Mouse (Mus musculus) heart, postnatal 0 days (tissue): ENCODE results near the gene Elf2.

Experiments used
- CTCF ChIP-seq: IDR thresholded peaks from 2 replicates; pipeline ENCODE4 v1.5.1; 2016; ENCODE audit warnings: antibody characterized with exemption, control low read depth, low read depth
- EP300 ChIP-seq: IDR thresholded peaks from 2 replicates; pipeline ENCODE4 v1.6.1; 2016; ENCODE audit warnings: antibody characterized with exemption, low read depth

DNA sequence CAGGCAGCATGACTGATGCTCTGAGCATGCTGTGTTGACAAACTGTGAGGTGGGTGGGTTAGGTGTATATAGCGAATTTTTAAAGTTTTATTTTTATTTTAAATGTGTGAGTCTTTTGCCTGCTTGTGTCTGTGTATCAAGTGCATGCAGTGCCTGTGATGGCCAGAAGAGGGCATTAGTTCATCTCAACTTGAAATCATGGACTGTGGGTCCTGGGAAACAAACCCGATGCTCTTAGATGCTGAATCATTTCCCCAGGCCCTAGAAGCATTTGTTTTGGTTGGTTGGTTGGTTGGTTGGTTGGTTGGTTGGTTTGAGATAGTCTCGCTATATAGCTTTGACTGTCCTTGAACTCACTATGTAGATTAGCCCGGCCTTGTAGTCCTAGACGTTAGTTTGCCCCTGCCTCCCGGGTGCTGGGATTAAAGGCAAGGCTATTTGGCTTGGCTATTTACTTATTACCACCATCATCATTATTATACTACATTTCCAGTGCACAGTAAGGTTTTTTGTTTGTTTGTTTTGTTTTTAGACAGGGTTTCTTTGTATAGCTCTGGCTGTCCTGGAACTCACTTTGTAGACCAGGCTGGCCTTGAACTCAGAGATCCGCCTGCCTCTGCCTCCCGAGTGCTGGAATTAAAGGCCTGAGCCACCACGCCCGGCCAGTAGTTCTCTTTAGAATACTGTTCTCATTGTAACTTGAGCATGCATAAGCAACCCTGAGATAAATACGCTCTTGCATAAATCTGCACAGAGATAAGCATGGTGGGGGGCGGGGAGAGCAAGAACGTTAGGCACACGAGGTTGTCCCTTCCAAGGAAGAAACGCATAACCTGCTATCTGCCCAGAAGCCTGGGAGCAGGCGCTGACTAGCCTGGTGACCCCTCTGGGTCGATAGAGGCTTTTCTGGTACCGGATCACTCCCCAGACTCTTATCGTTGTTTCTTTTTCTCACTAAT lies 35.1 kb upstream of the Elf2 start:
- TF ChIP-seq CTCF (peak; percentile 56), EP300 (no peak)
